Mouse (Mus musculus): ENCODE measurements around the gene Olfr381.
"Not testable (repeated sequence)": the region's sequence is repeated elsewhere in the genome, so short reads cannot be mapped to it uniquely, and the experiment has no call there.

Olfr381 gene

GRCm38 (mm10) chr11:73491503-73491902 lies at the start of gene Olfr381:
Gene Olfr381 (minus strand): TSS chr11:73491603.
- DNase-seq (ENCODE audit: low spot score): no peak

GRCm38 (mm10) chr11:73528971-73529370 lies 37.6 kb upstream of the Olfr381 start:
- not testable (repeated sequence) for DNase-seq (ENCODE audit: low spot score)

- DNase-seq (ENCODE audit: low spot score): no peak
Measured at GRCm38 (mm10) chr11:73517097-73517496, 25.7 kb upstream of the Olfr381 start, which contains the start of gene Olfr382. Gene Olfr382 (minus strand): TSS chr11:73517197.

- no peak for DNase-seq (ENCODE audit: low spot score)
Measured at GRCm38 (mm10) chr11:73457408-73457807, 34.0 kb downstream of the Olfr381 start, which contains the start of gene Olfr380. Gene Olfr380 (minus strand): TSS chr11:73457508.
